Mouse (Mus musculus): Measurements from ENCODE around the gene Dlgap1. TPM values are rescaled to one million over a fixed set of nuclear protein-coding genes. Genes with fewer than 3 reads are reported as not detected.

Gene Dlgap1
- total RNA-seq, 2 experiments from 2014 or later, result not detected

GRCm38 (mm10) chr17:70746379-70747079 lies 777.7 kb downstream of the Dlgap1 start:
- no peak for ATAC-seq (replicated peaks; ENCODE audit: low FRiP score, poor library complexity, severe bottlenecking)

GRCm38 (mm10) chr17:70747731-70748475 lies 779.0 kb downstream of the Dlgap1 start:
- no peak for ATAC-seq (replicated peaks; ENCODE audit: low FRiP score, poor library complexity, severe bottlenecking)

- ATAC-seq (replicated peaks; ENCODE audit: low FRiP score, poor library complexity, severe bottlenecking), result no peak
Measured at GRCm38 (mm10) chr17:70748476-70748830, 779.6 kb downstream of the Dlgap1 start.

- no peak for ATAC-seq (replicated peaks; ENCODE audit: low FRiP score, poor library complexity, severe bottlenecking)
Measured at GRCm38 (mm10) chr17:70748964-70749650, 780.2 kb downstream of the Dlgap1 start.

GRCm38 (mm10) chr17:70750236-70751160 lies 781.6 kb downstream of the Dlgap1 start:
- no peak for ATAC-seq (replicated peaks; ENCODE audit: low FRiP score, poor library complexity, severe bottlenecking)

- ATAC-seq (replicated peaks; ENCODE audit: low FRiP score, poor library complexity, severe bottlenecking), result no peak
Measured at GRCm38 (mm10) chr17:70751161-70751651, 782.3 kb downstream of the Dlgap1 start.

GRCm38 (mm10) chr17:70751676-70752075 lies 782.8 kb downstream of the Dlgap1 start:
- no peak for ATAC-seq (replicated peaks; ENCODE audit: low FRiP score, poor library complexity, severe bottlenecking)

GRCm38 (mm10) chr17:70753444-70754032 lies 784.7 kb downstream of the Dlgap1 start:
- no peak for ATAC-seq (replicated peaks; ENCODE audit: low FRiP score, poor library complexity, severe bottlenecking)

- no peak for ATAC-seq (replicated peaks; ENCODE audit: low FRiP score, poor library complexity, severe bottlenecking)
Measured at GRCm38 (mm10) chr17:70754041-70754440, 785.2 kb downstream of the Dlgap1 start.

GRCm38 (mm10) chr17:70754638-70755037 lies 785.8 kb downstream of the Dlgap1 start:
- 0 out of 2 replicates have a peak, but pooled peaks have one; percentile 28 for ATAC-seq (replicated peaks; ENCODE audit: low FRiP score, poor library complexity, severe bottlenecking)

GRCm38 (mm10) chr17:70755039-70755668 lies 786.3 kb downstream of the Dlgap1 start:
- peak; percentile 73 for ATAC-seq (replicated peaks; ENCODE audit: low FRiP score, poor library complexity, severe bottlenecking)

- ATAC-seq (replicated peaks; ENCODE audit: low FRiP score, poor library complexity, severe bottlenecking), result no peak
Measured at GRCm38 (mm10) chr17:70755669-70756263, 786.9 kb downstream of the Dlgap1 start.

GRCm38 (mm10) chr17:70762001-70762400 lies 793.1 kb downstream of the Dlgap1 start:
- no peak for ATAC-seq (replicated peaks; ENCODE audit: low FRiP score, poor library complexity, severe bottlenecking)

GRCm38 (mm10) chr17:70762634-70763033 lies 793.8 kb downstream of the Dlgap1 start:
- ATAC-seq (replicated peaks; ENCODE audit: low FRiP score, poor library complexity, severe bottlenecking), result no peak

GRCm38 (mm10) chr17:70765337-70765736 lies 796.5 kb downstream of the Dlgap1 start:
- no peak for ATAC-seq (replicated peaks; ENCODE audit: low FRiP score, poor library complexity, severe bottlenecking)

GRCm38 (mm10) chr17:70765976-70766375 lies 797.1 kb downstream of the Dlgap1 start:
- ATAC-seq (replicated peaks; ENCODE audit: low FRiP score, poor library complexity, severe bottlenecking), result no peak

- ATAC-seq (replicated peaks; ENCODE audit: low FRiP score, poor library complexity, severe bottlenecking), result no peak
Measured at GRCm38 (mm10) chr17:70772120-70772899, 803.4 kb downstream of the Dlgap1 start.

- ATAC-seq (replicated peaks; ENCODE audit: low FRiP score, poor library complexity, severe bottlenecking), result no peak
Measured at GRCm38 (mm10) chr17:70779770-70780169, 810.9 kb downstream of the Dlgap1 start.

Data from erythroid progenitor cell, adult 5-6 weeks (primary cell).